ENCODE assay signal across 9 mouse cellular contexts in genomic region chr13:99842626-99843025, GRCm38 (mm10). TPM values are rescaled to one million over a fixed set of nuclear protein-coding genes. Genes with fewer than 3 reads are reported as not detected.
DNase-seq lines count a peak whose midpoint lies in the region; ATAC-seq and TF ChIP-seq lines count a peak whose summit lies in the region.
"Had no signal": no experiment of that assay in that cellular context is flagged by ENCODE, and none has a peak within 500 bp of the region (broad histone marks: within the 10 kb centered on the region; RNA-seq: fewer than 3 reads in every experiment).

No protein-coding gene starts in this region.

- TF ChIP-seq POLR2A in olfactory bulb, adult 2 months (IDR thresholded peaks at IDR 0.05; ENCODE audit: insufficient read depth, low read depth, low read length): no peak

- no peaks in the 10 kb centered on the region for H3K36me3 ChIP-seq in limb, embryonic 11.5 days (ENCODE audit: control insufficient read depth, insufficient read depth, low read length)
- H3K36me3 ChIP-seq in limb, embryonic 10.5 days: no peaks in the 10 kb centered on the region
- no peaks in the 10 kb centered on the region for H3K36me3 ChIP-seq in forebrain, postnatal 0 days (ENCODE audit: insufficient read depth)
- H3K36me3 ChIP-seq: embryonic facial prominence, embryonic 12.5 days; liver, embryonic 15.5 days had no signal

- TF ChIP-seq CTCF in forebrain, postnatal 0 days (IDR thresholded peaks at IDR 0.05; ENCODE audit: low read depth): peak; percentile 91
- TF ChIP-seq CTCF in olfactory bulb, adult 2 months (IDR thresholded peaks at IDR 0.05; ENCODE audit: insufficient read depth, low read depth, low read length): peak; percentile 89

- H3K4me1 ChIP-seq in limb, embryonic 11.5 days (ENCODE audit: control insufficient read depth, insufficient read depth, low read length): peaks cover 4% of the 10 kb centered on the region; the same call in 1 of the 2 replicates
- peaks cover 23% of the 10 kb centered on the region for H3K4me1 ChIP-seq in limb, embryonic 10.5 days
- H3K4me1 ChIP-seq in forebrain, postnatal 0 days (ENCODE audit: insufficient read depth): 0 out of 2 replicates have a peak, but pooled peaks cover 3% of the 10 kb centered on the region
- no peaks in the 10 kb centered on the region for H3K4me1 ChIP-seq in olfactory bulb, adult 2 months (ENCODE audit: control insufficient read depth, insufficient read depth, low read length)
- H3K4me1 ChIP-seq: liver, embryonic 15.5 days had no signal

- no peak overlapping the region for H3K27ac ChIP-seq in limb, embryonic 11.5 days (replicated peaks; ENCODE audit: low read depth, low read length)
- no peak overlapping the region for H3K27ac ChIP-seq in limb, embryonic 10.5 days
- H3K27ac ChIP-seq in forebrain, postnatal 0 days (ENCODE audit: low read depth, low read length): no peak overlapping the region
- no peak overlapping the region for H3K27ac ChIP-seq in olfactory bulb, adult 2 months (ENCODE audit: insufficient read depth, low read depth, low read length)
- H3K27ac ChIP-seq: embryonic facial prominence, embryonic 12.5 days; liver, embryonic 15.5 days had no signal

- WGBS in limb, embryonic 11.5 days: 36% methylated on average over 9 of the region's 9 CpGs
- 43% methylated on average over 9 of the region's 9 CpGs for WGBS in limb, embryonic 10.5 days
- 25% methylated on average over 9 of the region's 9 CpGs for WGBS in forebrain, postnatal 0 days
- 11% methylated on average over 9 of the region's 9 CpGs for WGBS in olfactory bulb, adult 2 months

- no peaks in the 10 kb centered on the region for H3K27me3 ChIP-seq in limb, embryonic 11.5 days (ENCODE audit: control insufficient read depth, insufficient read depth, low read length)
- H3K27me3 ChIP-seq in limb, embryonic 10.5 days (ENCODE audit: low read depth, poor library complexity, severe bottlenecking): no peaks in the 10 kb centered on the region
- no peaks in the 10 kb centered on the region for H3K27me3 ChIP-seq in forebrain, postnatal 0 days (ENCODE audit: insufficient read depth, low read length)
- H3K27me3 ChIP-seq: embryonic facial prominence, embryonic 12.5 days; liver, embryonic 15.5 days had no signal

- no peak for ATAC-seq in limb, embryonic 11.5 days (ENCODE audit: insufficient number of reproducible peaks, low FRiP score, low TSS enrichment, low read depth)
- ATAC-seq in forebrain, postnatal 0 days: peak; percentile 92

- peak; percentile 43 for DNase-seq in limb, embryonic 11.5 days (ENCODE audit: low spot score)
- DNase-seq in limb, embryonic 10.5 days (ENCODE audit: low spot score): no peak
- DNase-seq in cerebellum, adult 8-10 months: peak; percentile 16
- DNase-seq in forebrain, postnatal 0 days: peak; percentile 86
- DNase-seq in left cerebral cortex, postnatal 25 days (ENCODE audit: low spot score in 2 of 2): peak; percentile 67 to 71
- no peak for DNase-seq in thymus, postnatal 0 days (ENCODE audit: low spot score)

- intact Hi-C loops in left cerebral cortex, postnatal 25 days (cut with DNase I): loop anchor here (1.0 kb wide), 1 partner anchor 489 kb away; no protein-coding TSS in a partner anchor

- no peaks in the 10 kb centered on the region for H3K9me3 ChIP-seq in limb, embryonic 11.5 days (ENCODE audit: control insufficient read depth, low read length)
- no peaks in the 10 kb centered on the region for H3K9me3 ChIP-seq in limb, embryonic 10.5 days (replicated peaks)
- no peaks in the 10 kb centered on the region for H3K9me3 ChIP-seq in forebrain, postnatal 0 days (ENCODE audit: low read length)
- H3K9me3 ChIP-seq: embryonic facial prominence, embryonic 12.5 days; liver, embryonic 15.5 days had no signal

- H3K4me2 ChIP-seq in limb, embryonic 11.5 days (ENCODE audit: low read depth, severe bottlenecking): no peak overlapping the region
- H3K4me2 ChIP-seq in forebrain, postnatal 0 days (ENCODE audit: low read depth): no peak overlapping the region
- H3K4me2 ChIP-seq: embryonic facial prominence, embryonic 12.5 days; liver, embryonic 15.5 days had no signal

- no peak overlapping the region for H3K9ac ChIP-seq in limb, embryonic 11.5 days (ENCODE audit: low read length)
- no peak overlapping the region for H3K9ac ChIP-seq in forebrain, postnatal 0 days
- H3K9ac ChIP-seq: embryonic facial prominence, embryonic 12.5 days; liver, embryonic 15.5 days had no signal

- no peak overlapping the region for H3K4me3 ChIP-seq in limb, embryonic 11.5 days (ENCODE audit: low read depth, low read length)
- H3K4me3 ChIP-seq in limb, embryonic 10.5 days: no peak overlapping the region
- H3K4me3 ChIP-seq in forebrain, postnatal 0 days (ENCODE audit: low read depth, low read length): no peak overlapping the region
- no peak overlapping the region for H3K4me3 ChIP-seq in olfactory bulb, adult 2 months (ENCODE audit: insufficient read depth, low read depth, low read length)
- H3K4me3 ChIP-seq: embryonic facial prominence, embryonic 12.5 days; liver, embryonic 15.5 days had no signal

RNA-seq across cellular contexts. Expression of gene Cartpt, which starts 58.3 kb away (rescaled TPM):
- not detected in 2 replicates for polyA plus RNA-seq in limb, embryonic 11.5 days (2014; fragmentation: Nextera tagmentation; extraction: Ambion mirVana)
- 0.19 TPM in 1 of 2 replicates, not detected in the other for polyA plus RNA-seq in limb, embryonic 10.5 days (2016; fragmentation: Nextera tagmentation; extraction: Ambion mirVana)
- total RNA-seq in forebrain, postnatal 0 days (2014; rRNA removed): 3.0 and 3.2 TPM in 2 replicates
- 4.4 and 8.0 TPM in 2 replicates for polyA plus RNA-seq in forebrain, postnatal 0 days (2015; fragmentation: Nextera tagmentation; extraction: Ambion mirVana)
- total RNA-seq in left cerebral cortex, postnatal 25 days (2021): 10 to 100 TPM; 32.4 to 41.1 TPM
- polyA plus RNA-seq in olfactory bulb, adult 2 months (2012; ENCODE audit: insufficient read depth, insufficient read length, low replicate concordance, missing spikeins): not detected in 2 replicates
- polyA plus RNA-seq in thymus, postnatal 0 days (2015; fragmentation: Nextera tagmentation; extraction: Ambion mirVana): 0.17 and 0.29 TPM in 2 replicates

Comparison
In these comparisons a context has a peak if more than half of its experiments do, and no peak if none do; other contexts are left out.
1. DNase-seq: peak in limb, embryonic 11.5 days (single experiment), cerebellum, adult 8-10 months (single experiment), forebrain, postnatal 0 days (single experiment) and left cerebral cortex, postnatal 25 days (2 of 2); none in limb, embryonic 10.5 days (single experiment) and thymus, postnatal 0 days (single experiment).